Mouse (Mus musculus): ENCODE measurements around the gene Fam222a.

DNA sequence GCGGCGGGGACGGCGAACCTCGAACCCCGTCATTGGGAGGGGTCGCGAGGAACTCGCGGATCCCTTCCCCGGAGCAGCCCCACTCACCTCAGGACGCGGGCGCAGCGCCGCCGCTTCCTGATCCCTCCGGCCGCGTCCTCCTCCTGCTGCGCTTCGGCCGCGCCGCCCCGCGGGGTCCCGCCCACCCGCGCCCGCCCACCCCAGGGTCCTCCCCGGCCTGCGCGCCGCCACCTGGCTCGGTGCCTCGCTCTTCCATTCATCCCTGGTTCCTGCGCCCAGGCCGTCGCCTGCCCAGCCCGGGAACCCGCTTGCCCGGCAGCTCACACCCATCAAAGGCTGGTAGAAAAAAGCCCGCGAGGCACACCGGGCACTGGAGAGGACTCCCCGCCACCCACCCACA, 90.4 kb downstream of the Fam222a start, which contains the start of gene Trpv4:
- TF ChIP-seq CTCF (IDR thresholded peaks at IDR 0.05; ENCODE audit: low read depth, low read length) = no peak
- no peak for TF ChIP-seq EP300 (IDR thresholded peaks at IDR 0.05; ENCODE audit: insufficient read depth, low read depth, low read length)

Measured in ES-Bruce4 (cell line).